Mouse (Mus musculus) kidney, embryonic 16.5 days (tissue): ENCODE measurements around the gene Bmp2k. TPM values are rescaled to one million over a fixed set of nuclear protein-coding genes. Genes with fewer than 3 reads are reported as not detected.

Source experiments
- ATAC-seq: fragments of 200-750 bp; cut with Nextera tagmentation; 2 replicates; pipeline ENCODE4 v1.8.0; 2017; ENCODE audit warnings: moderate TSS enrichment; ENCODE audit not compliant: low FRiP score, low TSS enrichment
- H3K27ac ChIP-seq: fragments of 300-500 bp; sonication (generic); 2 replicates; pipeline ENCODE4 v1.5.1; 2014; ENCODE audit warnings: low read length
- H3K27me3 ChIP-seq: fragments of 300-500 bp; sonication (generic); 2 replicates; pipeline ENCODE4 v1.6.1; 2014; ENCODE audit warnings: low read length, control low read depth, mixed read lengths; ENCODE audit not compliant: insufficient read depth
- H3K36me3 ChIP-seq: fragments of 300-500 bp; sonication (generic); 2 replicates; pipeline ENCODE4 v1.6.1; 2014; ENCODE audit warnings: low read length, control low read depth, mixed read lengths; ENCODE audit not compliant: insufficient read depth
- H3K4me1 ChIP-seq: fragments of 300-500 bp; sonication (generic); 2 replicates; pipeline ENCODE4 v1.6.1; 2014; ENCODE audit warnings: low read length, control low read depth, mixed read lengths; ENCODE audit not compliant: insufficient read depth
- H3K4me2 ChIP-seq: fragments of 300-500 bp; sonication (generic); replicated peaks from 2 replicates; pipeline ENCODE4 v1.6.1; 2014; ENCODE audit warnings: low read depth, low read length
- H3K4me3 ChIP-seq: fragments of 300-500 bp; sonication (generic); 2 replicates; pipeline ENCODE4 v1.5.1; 2014; ENCODE audit warnings: mild to moderate bottlenecking, low read length
- H3K9ac ChIP-seq: fragments of 300-500 bp; sonication (generic); replicated peaks from 2 replicates; pipeline ENCODE4 v1.6.1; 2014; ENCODE audit warnings: low read length
- H3K9me3 ChIP-seq: fragments of 300-500 bp; sonication (generic); 2 replicates; pipeline ENCODE4 v1.6.1; 2016; ENCODE audit warnings: low read length, control low read depth
- WGBS: fragments of 180-500 bp; shearing (Covaris S2); extraction: QIAGEN DNeasy Blood & Tissue Kit; methylation state at CpG from one replicate; pipeline ENCODE4 v1.1.7; 2014; 5-methylcytosine and 5-hydroxymethylcytosine counted together
- polyA plus RNA-seq: library from polyadenylated mRNA; unstranded; fragments of >200 nt; fragmentation: Nextera tagmentation; extraction: Ambion mirVana; gene quantifications from 2 replicates; pipeline ENCODE4 v1.2.1, GENCODE M21; 2015

The Bmp2k gene
- polyA plus RNA-seq, 1 experiment from 2014 or later, result 7.7 TPM

DNA sequence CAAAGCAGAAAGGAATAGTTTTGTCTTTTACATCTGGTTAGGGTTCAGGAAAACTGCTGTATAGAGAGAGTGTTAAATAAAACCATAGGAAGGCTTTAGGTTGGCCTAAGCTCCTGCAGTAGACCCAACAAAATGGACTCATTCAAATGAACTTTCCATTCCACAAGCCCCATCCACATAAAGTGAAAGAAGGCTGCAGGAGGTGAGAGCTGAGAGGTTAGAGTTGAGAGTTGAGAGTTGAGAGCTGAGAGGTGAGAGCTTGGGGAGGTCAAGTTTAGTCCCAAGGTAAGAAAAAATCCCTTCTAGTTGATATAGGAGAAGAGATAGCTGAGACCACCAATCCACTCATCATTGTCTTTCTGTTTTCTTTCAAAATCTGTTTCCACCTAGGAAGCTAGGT lies 35.6 kb upstream of the Bmp2k start:
- no peaks in the 10 kb centered on the region for H3K9me3 ChIP-seq
- no peaks in the 10 kb centered on the region for H3K27me3 ChIP-seq
- no peak overlapping the region for H3K9ac ChIP-seq
- H3K4me2 ChIP-seq, result no peak overlapping the region
- H3K36me3 ChIP-seq, result no peaks in the 10 kb centered on the region
- no peak overlapping the region for H3K4me3 ChIP-seq
- H3K27ac ChIP-seq, result no peak overlapping the region
- ATAC-seq, result no peak
- 0 out of 2 replicates have a peak, but pooled peaks cover 10% of the 10 kb centered on the region for H3K4me1 ChIP-seq

GRCm38 (mm10) chr5:96962252-96962933 lies 35.1 kb upstream of the Bmp2k start:
- Histone ChIP-seq H3K36me3 (no peaks in the 10 kb centered on the region), H3K9ac (no peak overlapping the region), H3K4me3 (no peak overlapping the region), H3K4me1 (0 out of 2 replicates have a peak, but pooled peaks cover 10% of the 10 kb centered on the region), H3K27me3 (no peaks in the 10 kb centered on the region), H3K4me2 (no peak overlapping the region), H3K9me3 (no peaks in the 10 kb centered on the region), H3K27ac (no peak overlapping the region)
- peak; percentile 70; the same call in 1 of the 2 replicates for ATAC-seq
- WGBS, result 43% methylated on average over 8 of the region's 8 CpGs

- H3K9ac ChIP-seq, result no peak overlapping the region
- H3K27me3 ChIP-seq, result no peaks in the 10 kb centered on the region
- WGBS, result 56% methylated on average over 6 of the region's 6 CpGs
- H3K4me3 ChIP-seq, result no peak overlapping the region
- no peak overlapping the region for H3K27ac ChIP-seq
- H3K36me3 ChIP-seq, result no peaks in the 10 kb centered on the region
- no peak overlapping the region for H3K4me2 ChIP-seq
- no peak for ATAC-seq
- H3K4me1 ChIP-seq, result 0 out of 2 replicates have a peak, but pooled peaks cover 10% of the 10 kb centered on the region
- H3K9me3 ChIP-seq, result no peaks in the 10 kb centered on the region
These were observed 34.6 kb upstream of the Bmp2k start for GRCm38 (mm10) chr5:96962934-96963301.

DNA sequence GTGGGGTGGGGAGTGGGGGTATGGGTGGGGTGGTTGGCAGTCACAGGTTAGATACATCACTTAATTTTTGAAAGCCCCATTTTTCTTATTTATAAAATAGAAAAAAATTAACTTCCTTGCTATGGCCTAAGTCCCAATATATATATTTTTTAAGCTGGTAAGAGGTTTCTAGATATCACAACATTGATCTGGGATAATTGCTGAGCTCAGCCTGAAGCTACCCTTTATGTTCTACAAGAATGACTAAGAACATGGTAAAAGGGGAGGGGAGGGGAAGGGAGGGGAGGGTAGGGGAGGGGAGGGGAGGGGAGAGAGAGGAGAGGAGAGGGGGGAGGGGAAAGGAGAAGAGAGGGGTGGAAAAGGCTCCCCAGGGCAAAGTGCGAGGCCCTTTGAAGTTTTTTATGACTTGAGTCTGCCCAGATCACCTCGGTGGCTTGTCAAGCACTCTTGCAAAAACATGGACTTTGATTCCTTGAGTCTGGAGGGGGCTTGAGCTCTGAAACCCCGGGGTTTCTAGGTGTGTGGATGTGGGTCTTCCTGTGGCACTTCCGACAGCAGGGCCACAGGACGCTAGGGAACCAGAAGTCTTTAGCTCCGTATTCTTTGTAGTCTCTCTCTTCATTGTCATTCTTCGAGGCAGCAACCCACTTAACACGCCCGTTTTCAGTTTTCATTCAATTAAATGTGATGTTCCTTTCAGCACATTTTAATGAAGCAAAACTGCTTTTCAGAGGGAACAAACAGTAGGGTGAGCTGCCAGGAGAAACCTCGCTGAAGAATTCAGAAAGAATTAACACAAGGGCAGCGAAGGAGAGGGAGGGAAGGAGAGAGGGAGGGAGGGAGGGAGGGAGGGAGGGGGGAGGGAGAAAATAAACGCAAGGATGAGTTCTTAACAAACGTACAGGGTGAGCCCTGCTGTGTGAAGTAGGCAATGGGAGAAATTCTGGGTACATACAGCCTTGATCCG lies 33.1 kb upstream of the Bmp2k start:
- H3K27ac ChIP-seq, result peak overlapping the region; percentile 63
- 6% methylated on average over 14 of the region's 14 CpGs for WGBS

GRCm38 (mm10) chr5:96965029-96965403 lies 32.5 kb upstream of the Bmp2k start:
- H3K4me1 ChIP-seq, result peaks cover 17% of the 10 kb centered on the region; the same call in 1 of the 2 replicates
- no peaks in the 10 kb centered on the region for H3K27me3 ChIP-seq
- no peak overlapping the region for H3K4me2 ChIP-seq
- 55% methylated on average over 2 of the region's 2 CpGs for WGBS
- H3K9me3 ChIP-seq, result no peaks in the 10 kb centered on the region
- no peak overlapping the region; the same call in 1 of the 2 replicates for H3K27ac ChIP-seq
- ATAC-seq, result peak; percentile 7; the same call in 1 of the 2 replicates
- H3K36me3 ChIP-seq, result no peaks in the 10 kb centered on the region
- no peak overlapping the region for H3K9ac ChIP-seq
- H3K4me3 ChIP-seq, result no peak overlapping the region

More for the DNA sequence above, 33.1 kb upstream of the Bmp2k start:
- no peaks in the 10 kb centered on the region for H3K27me3 ChIP-seq
- H3K4me2 ChIP-seq, result peak overlapping the region; percentile 47
- no peaks in the 10 kb centered on the region for H3K9me3 ChIP-seq
- H3K4me3 ChIP-seq, result peak overlapping the region; percentile 16; the same call in 1 of the 2 replicates
- peak overlapping the region; percentile 51; the same call in 1 of the 2 replicates for H3K9ac ChIP-seq
- H3K36me3 ChIP-seq, result no peaks in the 10 kb centered on the region
- H3K4me1 ChIP-seq, result peaks cover 14% of the 10 kb centered on the region; the same call in 1 of the 2 replicates
- ATAC-seq, result peak; percentile 20; the same call in 1 of the 2 replicates

DNA sequence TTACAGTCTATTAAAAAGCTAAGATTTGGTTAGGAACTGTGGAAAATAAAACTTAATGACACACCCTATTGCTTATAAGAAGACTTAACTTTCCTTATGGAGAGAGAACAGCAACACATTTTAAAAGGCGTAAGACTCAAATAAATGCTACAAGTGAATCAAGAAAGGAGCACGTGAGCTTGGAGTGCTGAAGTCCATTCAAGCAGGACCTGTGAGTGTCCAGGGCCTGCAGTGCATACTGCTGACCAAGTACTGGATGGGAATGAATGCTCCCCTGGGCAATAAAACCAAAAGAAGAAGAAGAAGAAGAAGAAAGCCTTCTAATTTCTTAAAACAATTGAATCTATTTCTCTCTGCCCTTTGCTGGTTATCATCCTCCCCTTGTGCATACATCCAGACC lies 32.0 kb upstream of the Bmp2k start:
- no peaks in the 10 kb centered on the region for H3K27me3 ChIP-seq
- 80% methylated on average over 2 of the region's 2 CpGs for WGBS
- no peak for ATAC-seq
- H3K4me1 ChIP-seq, result peaks cover 20% of the 10 kb centered on the region; the same call in 1 of the 2 replicates
- H3K27ac ChIP-seq, result no peak overlapping the region
- H3K4me3 ChIP-seq, result no peak overlapping the region
- no peaks in the 10 kb centered on the region for H3K36me3 ChIP-seq
- no peak overlapping the region for H3K4me2 ChIP-seq
- no peaks in the 10 kb centered on the region for H3K9me3 ChIP-seq
- H3K9ac ChIP-seq, result no peak overlapping the region

GRCm38 (mm10) chr5:96968628-96969027 lies 28.9 kb upstream of the Bmp2k start:
- ATAC-seq, result no peak
- Histone ChIP-seq H3K4me1 (peaks cover 13% of the 10 kb centered on the region; the same call in 1 of the 2 replicates), H3K36me3 (no peaks in the 10 kb centered on the region), H3K4me3 (no peak overlapping the region), H3K9ac (no peak overlapping the region), H3K27ac (no peak overlapping the region), H3K9me3 (no peaks in the 10 kb centered on the region), H3K27me3 (no peaks in the 10 kb centered on the region), H3K4me2 (no peak overlapping the region)
- WGBS, result 11% methylated on average over 6 of the region's 6 CpGs

DNA sequence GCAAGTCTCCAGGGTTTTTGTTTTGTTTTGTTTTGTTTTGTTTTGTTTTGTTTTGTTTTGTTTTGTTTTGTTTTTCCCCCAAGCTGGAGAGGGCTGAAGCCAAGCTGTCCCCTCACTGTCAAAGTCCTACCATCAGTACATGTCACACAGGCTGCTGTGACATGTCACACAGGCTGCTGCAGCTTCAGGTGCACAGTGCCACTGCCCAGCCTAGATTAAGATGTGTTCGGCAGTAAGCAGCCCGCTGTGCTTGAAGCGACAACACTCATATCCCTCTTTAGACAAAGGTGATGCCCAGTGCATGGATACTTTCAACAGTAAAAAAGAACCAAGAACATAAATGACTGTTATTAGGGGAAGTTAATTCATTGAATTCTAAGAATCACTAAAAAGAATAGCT lies 28.5 kb upstream of the Bmp2k start:
- Histone ChIP-seq H3K27me3 (no peaks in the 10 kb centered on the region), H3K36me3 (no peaks in the 10 kb centered on the region), H3K27ac (no peak overlapping the region), H3K4me1 (peaks cover 13% of the 10 kb centered on the region; the same call in 1 of the 2 replicates), H3K4me2 (no peak overlapping the region), H3K9ac (no peak overlapping the region), H3K4me3 (no peak overlapping the region), H3K9me3 (no peaks in the 10 kb centered on the region)
- 83% methylated on average over 3 of the region's 3 CpGs for WGBS
- no peak for ATAC-seq

GRCm38 (mm10) chr5:96969705-96970471 lies 27.6 kb upstream of the Bmp2k start:
- Histone ChIP-seq H3K27ac (no peak overlapping the region), H3K36me3 (no peaks in the 10 kb centered on the region), H3K4me1 (peaks cover 10% of the 10 kb centered on the region; the same call in 1 of the 2 replicates), H3K9ac (no peak overlapping the region), H3K9me3 (no peaks in the 10 kb centered on the region), H3K4me2 (no peak overlapping the region), H3K27me3 (no peaks in the 10 kb centered on the region), H3K4me3 (no peak overlapping the region)
- WGBS, result 58% methylated on average over 7 of the region's 7 CpGs
- ATAC-seq, result no peak
